Mouse (Mus musculus) liver, adult 2 months (tissue): ENCODE data around the gene Foxd4.

Experiments
- CTCF ChIP-seq: fragments of 200-500 bp; IDR thresholded peaks from 2 replicates; pipeline ENCODE4 v1.5.1; 2011; ENCODE audit warnings: low read depth, low read length, control low read depth
- POLR2A ChIP-seq: fragments of 200-500 bp; IDR thresholded peaks from 2 replicates; pipeline ENCODE4 v1.6.1; 2011; ENCODE audit warnings: low read length, control low read depth; ENCODE audit not compliant: insufficient read depth; ENCODE audit errors: extremely low read depth

- no peak for TF ChIP-seq CTCF
- no peak for TF ChIP-seq POLR2A
These were observed 49.3 kb downstream of the Foxd4 start for GRCm38 (mm10) chr19:24851456-24852315.
